Mouse (Mus musculus): ENCODE measurements around the gene Bcl2l12. TPM values are rescaled to one million over a fixed set of nuclear protein-coding genes. Genes with fewer than 3 reads are reported as not detected.
"Not testable (repeated sequence)": the region's sequence is repeated elsewhere in the genome, so short reads cannot be mapped to it uniquely, and the experiment has no call there.

Gene Bcl2l12
- polyA plus RNA-seq, 1 experiment from 2014 or later, result 13.7 TPM

- Histone ChIP-seq H3K36me3 (replicated peaks) (peaks cover 84% of the 10 kb centered on the region), H3K4me3 (replicated peaks) (no peak overlapping the region), H3K27ac (replicated peaks) (no peak overlapping the region), H3K9me3 (replicated peaks) (no peaks in the 10 kb centered on the region), H3K4me1 (replicated peaks) (no peaks in the 10 kb centered on the region; the same call in 1 of the 2 replicates), H3K4me2 (no peak overlapping the region), H3K9ac (no peak overlapping the region), H3K27me3 (no peaks in the 10 kb centered on the region)
- no peak for ATAC-seq (ENCODE audit: insufficient read depth)
- whole genome bisulfite sequencing (ENCODE audit: insufficient replicate concordance), result 86% methylated on average over 8 of the region's 8 CpGs
Observed at GRCm38 (mm10) chr7:45030857-45031256, 32.3 kb upstream of the Bcl2l12 start.

- Histone ChIP-seq H3K27ac (replicated peaks) (no peak overlapping the region), H3K36me3 (replicated peaks) (peaks cover 76% of the 10 kb centered on the region), H3K9me3 (replicated peaks) (no peaks in the 10 kb centered on the region), H3K4me3 (replicated peaks) (no peak overlapping the region), H3K4me2 (no peak overlapping the region), H3K9ac (no peak overlapping the region), H3K27me3 (no peaks in the 10 kb centered on the region), H3K4me1 (replicated peaks) (peaks cover 2% of the 10 kb centered on the region; the same call in 1 of the 2 replicates)
- no peak for ATAC-seq (ENCODE audit: insufficient read depth)
- WGBS (ENCODE audit: insufficient replicate concordance), result 79% methylated on average over 6 of the region's 6 CpGs
Observed at GRCm38 (mm10) chr7:45029995-45030394, 31.5 kb upstream of the Bcl2l12 start.

GRCm38 (mm10) chr7:45028351-45028750 lies 29.8 kb upstream of the Bcl2l12 start:
- no peak overlapping the region for H3K4me2 ChIP-seq
- peaks cover 59% of the 10 kb centered on the region for H3K36me3 ChIP-seq (replicated peaks)
- no peak overlapping the region for H3K9ac ChIP-seq
- peaks cover 11% of the 10 kb centered on the region; the same call in 1 of the 2 replicates for H3K4me1 ChIP-seq (replicated peaks)
- H3K27ac ChIP-seq (replicated peaks), result no peak overlapping the region
- 78% methylated on average over 11 of the region's 11 CpGs for WGBS (ENCODE audit: insufficient replicate concordance)
- no peak overlapping the region for H3K4me3 ChIP-seq (replicated peaks)
- no peaks in the 10 kb centered on the region for H3K27me3 ChIP-seq
- H3K9me3 ChIP-seq (replicated peaks), result no peaks in the 10 kb centered on the region
- no peak for ATAC-seq (ENCODE audit: insufficient read depth)

- H3K27ac ChIP-seq (replicated peaks), result no peak overlapping the region
- H3K27me3 ChIP-seq, result no peaks in the 10 kb centered on the region
- no peaks in the 10 kb centered on the region for H3K9me3 ChIP-seq (replicated peaks)
- no peak for ATAC-seq (ENCODE audit: insufficient read depth)
- no peak overlapping the region for H3K9ac ChIP-seq
- H3K4me2 ChIP-seq, result no peak overlapping the region
- WGBS (ENCODE audit: insufficient replicate concordance), result 75% methylated on average over 9 of the region's 9 CpGs
- H3K4me1 ChIP-seq (replicated peaks), result peaks cover 11% of the 10 kb centered on the region; the same call in 1 of the 2 replicates
- no peak overlapping the region for H3K4me3 ChIP-seq (replicated peaks)
- H3K36me3 ChIP-seq (replicated peaks), result peaks cover 54% of the 10 kb centered on the region
Observed at GRCm38 (mm10) chr7:45027761-45028160, 29.2 kb upstream of the Bcl2l12 start.

- H3K4me2 ChIP-seq, result no peak overlapping the region
- no peak overlapping the region for H3K4me3 ChIP-seq (replicated peaks)
- H3K9ac ChIP-seq, result no peak overlapping the region
- 82% methylated on average over 2 of the region's 2 CpGs for WGBS (ENCODE audit: insufficient replicate concordance)
- H3K36me3 ChIP-seq (replicated peaks), result peaks cover 38% of the 10 kb centered on the region
- H3K27me3 ChIP-seq, result 0 out of 2 replicates have a peak, but pooled peaks cover 5% of the 10 kb centered on the region
- H3K4me1 ChIP-seq (replicated peaks), result peaks cover 11% of the 10 kb centered on the region; the same call in 1 of the 2 replicates
- H3K27ac ChIP-seq (replicated peaks), result no peak overlapping the region
- no peak for ATAC-seq (ENCODE audit: insufficient read depth)
- no peaks in the 10 kb centered on the region for H3K9me3 ChIP-seq (replicated peaks)
Observed at GRCm38 (mm10) chr7:45026256-45026655, 27.7 kb upstream of the Bcl2l12 start.

- no peak overlapping the region for H3K4me2 ChIP-seq
- WGBS (ENCODE audit: insufficient replicate concordance), result 54% methylated on average over 8 of the region's 8 CpGs
- ATAC-seq (ENCODE audit: insufficient read depth), result no peak
- no peak overlapping the region for H3K9ac ChIP-seq
- 0 out of 2 replicates have a peak, but pooled peaks cover 10% of the 10 kb centered on the region for H3K27me3 ChIP-seq
- no peaks in the 10 kb centered on the region for H3K9me3 ChIP-seq (replicated peaks)
- no peak overlapping the region for H3K4me3 ChIP-seq (replicated peaks)
- peaks cover 11% of the 10 kb centered on the region; the same call in 1 of the 2 replicates for H3K4me1 ChIP-seq (replicated peaks)
- H3K36me3 ChIP-seq (replicated peaks), result peaks cover 33% of the 10 kb centered on the region
- no peak overlapping the region for H3K27ac ChIP-seq (replicated peaks)
Observed at GRCm38 (mm10) chr7:45025601-45026220, 27.2 kb upstream of the Bcl2l12 start.

- H3K9ac ChIP-seq, result no peak overlapping the region
- H3K4me1 ChIP-seq (replicated peaks), result peaks cover 11% of the 10 kb centered on the region; the same call in 1 of the 2 replicates
- H3K4me2 ChIP-seq, result no peak overlapping the region
- H3K27me3 ChIP-seq, result peaks cover 22% of the 10 kb centered on the region
- 65% methylated on average over 15 of the region's 15 CpGs for WGBS (ENCODE audit: insufficient replicate concordance)
- ATAC-seq (ENCODE audit: insufficient read depth), result no peak
- peaks cover 22% of the 10 kb centered on the region for H3K36me3 ChIP-seq (replicated peaks)
- no peak overlapping the region for H3K27ac ChIP-seq (replicated peaks)
- no peak overlapping the region for H3K4me3 ChIP-seq (replicated peaks)
- H3K9me3 ChIP-seq (replicated peaks), result no peaks in the 10 kb centered on the region
Observed at GRCm38 (mm10) chr7:45024281-45025248, 26.1 kb upstream of the Bcl2l12 start.

- WGBS (ENCODE audit: insufficient replicate concordance), result 57% methylated on average over 5 of the region's 5 CpGs
- not testable (repeated sequence) for H3K4me2 ChIP-seq; H3K27ac ChIP-seq (replicated peaks); ATAC-seq (ENCODE audit: insufficient read depth); H3K9ac ChIP-seq; H3K4me3 ChIP-seq (replicated peaks); H3K9me3 ChIP-seq (replicated peaks)
- H3K27me3 ChIP-seq, result peaks cover 30% of the 10 kb centered on the region
- H3K4me1 ChIP-seq (replicated peaks), result peaks cover 18% of the 10 kb centered on the region
- peaks cover 15% of the 10 kb centered on the region for H3K36me3 ChIP-seq (replicated peaks)
Observed at GRCm38 (mm10) chr7:45023711-45024110, 25.2 kb upstream of the Bcl2l12 start.

- Histone ChIP-seq H3K4me3 (replicated peaks) (no peak overlapping the region), H3K27me3 (peaks cover 39% of the 10 kb centered on the region), H3K27ac (replicated peaks) (no peak overlapping the region), H3K4me2 (no peak overlapping the region), H3K9me3 (replicated peaks) (no peaks in the 10 kb centered on the region), H3K4me1 (replicated peaks) (peaks cover 39% of the 10 kb centered on the region), H3K9ac (no peak overlapping the region), H3K36me3 (replicated peaks) (no peaks in the 10 kb centered on the region)
- 72% methylated on average over 9 of the region's 9 CpGs for WGBS (ENCODE audit: insufficient replicate concordance)
- no peak for ATAC-seq (ENCODE audit: insufficient read depth)
Observed at GRCm38 (mm10) chr7:45020225-45020624, 21.7 kb upstream of the Bcl2l12 start.

- Histone ChIP-seq H3K36me3 (replicated peaks) (no peaks in the 10 kb centered on the region), H3K4me3 (replicated peaks) (no peak overlapping the region), H3K27me3 (peaks cover 39% of the 10 kb centered on the region), H3K4me1 (replicated peaks) (peaks cover 40% of the 10 kb centered on the region), H3K9ac (no peak overlapping the region), H3K27ac (replicated peaks) (peak overlapping the region; percentile 16; the same call in 1 of the 2 replicates), H3K9me3 (replicated peaks) (no peaks in the 10 kb centered on the region), H3K4me2 (peak overlapping the region; percentile 94)
- 21% methylated on average over 8 of the region's 8 CpGs for WGBS (ENCODE audit: insufficient replicate concordance)
- ATAC-seq (ENCODE audit: insufficient read depth), result no peak
Observed at GRCm38 (mm10) chr7:45019031-45019571, 20.6 kb upstream of the Bcl2l12 start.
